In genomic region chr6:70088041-70088440, GRCm38 (mm10) we compare ENCODE assay signal across 23 mouse cellular contexts.
A peak's percentile ranks its signal among the peaks of the same experiment; 100 is the strongest.
DNase-seq lines count a peak whose midpoint lies in the region; ATAC-seq and TF ChIP-seq lines count a peak whose summit lies in the region.
"Had no signal": no experiment of that assay in that cellular context is flagged by ENCODE, and none has a peak within 500 bp of the region (broad histone marks: within the 10 kb centered on the region; RNA-seq: fewer than 3 reads in every experiment).

No protein-coding gene starts in this region.

- H3K9ac ChIP-seq in ES-Bruce4 (ENCODE audit: low read depth, poor library complexity, severe bottlenecking) (peak overlapping the region; percentile 53), ES-E14 (ENCODE audit: insufficient read depth, low read depth, low read length, poor library complexity, severe bottlenecking) (peak overlapping the region; percentile 37; the same call in 1 of the 2 replicates)
- H3K9ac ChIP-seq in forebrain, postnatal 0 days = no peak overlapping the region
- no peak overlapping the region for H3K9ac ChIP-seq in intestine, embryonic 15.5 days
- H3K9ac ChIP-seq: embryonic facial prominence, embryonic 13.5 days; embryonic facial prominence, embryonic 15.5 days; forebrain, embryonic 12.5 days had no signal

- ATAC-seq in forebrain, postnatal 0 days = no peak
- no peak for ATAC-seq in intestine, embryonic 15.5 days
- ATAC-seq: activated CD4-positive, CD25-positive, alpha-beta regulatory T cell, adult 4 months; forebrain, embryonic 14.5 days; forebrain, embryonic 16.5 days had no signal

- H3K27ac ChIP-seq in ES-Bruce4 (ENCODE audit: insufficient read depth, low read length) (no peak overlapping the region), ES-E14 (ENCODE audit: insufficient read depth, low read depth, low read length, poor library complexity, severe bottlenecking) (no peak overlapping the region)
- no peak overlapping the region for H3K27ac ChIP-seq in forebrain, postnatal 0 days (ENCODE audit: low read depth, low read length)
- H3K27ac ChIP-seq in intestine, embryonic 15.5 days = no peak overlapping the region
- H3K27ac ChIP-seq: embryonic facial prominence, embryonic 13.5 days; embryonic facial prominence, embryonic 15.5 days; forebrain, embryonic 10.5 days; forebrain, embryonic 12.5 days had no signal

- in situ Hi-C loops in ES-E14 (cut with MboI; ENCODE audit: low sequenced_read_pairs in 2 of 2, unreplicated experiment in 2 of 2) = no loop called here

- H3K27me3 ChIP-seq in ES-Bruce4 (ENCODE audit: control insufficient read depth, insufficient read depth, low read length, poor library complexity, severe bottlenecking) = no peaks in the 10 kb centered on the region
- no peaks in the 10 kb centered on the region for H3K27me3 ChIP-seq in forebrain, postnatal 0 days (ENCODE audit: insufficient read depth, low read length)
- H3K27me3 ChIP-seq in intestine, embryonic 15.5 days (replicated peaks) = no peaks in the 10 kb centered on the region
- H3K27me3 ChIP-seq: embryonic facial prominence, embryonic 13.5 days; embryonic facial prominence, embryonic 15.5 days; forebrain, embryonic 12.5 days had no signal

- H3K36me3 ChIP-seq in ES-Bruce4 (ENCODE audit: control insufficient read depth, insufficient read depth, low read length, poor library complexity, severe bottlenecking) (no peaks in the 10 kb centered on the region), ES-E14 (ENCODE audit: control insufficient read depth, insufficient read depth, low read length, poor library complexity, severe bottlenecking) (no peaks in the 10 kb centered on the region)
- no peaks in the 10 kb centered on the region for H3K36me3 ChIP-seq in forebrain, postnatal 0 days (ENCODE audit: insufficient read depth)
- H3K36me3 ChIP-seq in intestine, embryonic 15.5 days = no peaks in the 10 kb centered on the region
- H3K36me3 ChIP-seq: embryonic facial prominence, embryonic 13.5 days; embryonic facial prominence, embryonic 15.5 days; forebrain, embryonic 10.5 days; forebrain, embryonic 12.5 days had no signal

- TF ChIP-seq CTCF in ES-Bruce4 (IDR thresholded peaks at IDR 0.05; ENCODE audit: low read depth, low read length) = no peak
- no peak for TF ChIP-seq CTCF in forebrain, postnatal 0 days (IDR thresholded peaks at IDR 0.05; ENCODE audit: low read depth)

- 92% methylated on average over 19 of the region's 19 CpGs for WGBS in forebrain, postnatal 0 days
- 92% methylated on average over 19 of the region's 19 CpGs for WGBS in intestine, embryonic 15.5 days

- H3K4me3 ChIP-seq in ES-Bruce4 (ENCODE audit: low read depth, low read length) = peak overlapping the region; percentile 41
- H3K4me3 ChIP-seq in ES-E14 (ENCODE audit: insufficient read depth in 1 of 2, low read depth in 1 of 2, low read length in 2 of 2, poor library complexity in 1 of 2, severe bottlenecking in 1 of 2) = peak overlapping the region; percentile 33 to 74
- no peak overlapping the region for H3K4me3 ChIP-seq in forebrain, postnatal 0 days (ENCODE audit: low read depth, low read length)
- H3K4me3 ChIP-seq in intestine, embryonic 15.5 days (replicated peaks) = no peak overlapping the region
- H3K4me3 ChIP-seq: embryonic facial prominence, embryonic 13.5 days; embryonic facial prominence, embryonic 15.5 days; erythroblast, embryonic 14.5 days; forebrain, embryonic 10.5 days; forebrain, embryonic 12.5 days had no signal

- H3K4me2 ChIP-seq in forebrain, postnatal 0 days (ENCODE audit: low read depth) = no peak overlapping the region
- no peak overlapping the region for H3K4me2 ChIP-seq in intestine, embryonic 15.5 days (replicated peaks)
- H3K4me2 ChIP-seq: embryonic facial prominence, embryonic 13.5 days; embryonic facial prominence, embryonic 15.5 days; forebrain, embryonic 12.5 days had no signal

- TF ChIP-seq POLR2A in ES-Bruce4 (IDR thresholded peaks at IDR 0.05; ENCODE audit: insufficient read depth, low read length) = no peak

- DNase-seq in ES-E14 (ENCODE audit: low read depth, low spot score) (peak; percentile 31), WW6 (ENCODE audit: low read depth, low spot score) (peak; percentile 26)
- DNase-seq in layer of hippocampus, adult 9-10 months (ENCODE audit: low spot score) = no peak
- DNase-seq in embryo, embryonic 11 days = no peak
- no peak for DNase-seq in forebrain, postnatal 0 days
- DNase-seq: adrenal gland, adult 8-10 months; adrenal gland, postnatal 14 days; adrenal gland, postnatal 36 days; cerebellum, adult 11-12 months; cerebellum, adult 2 months; cerebellum, adult 9-10 months; cerebellum, postnatal 10 days; cerebellum, postnatal 25 days had no signal

- no peak for TF ChIP-seq EP300 in ES-Bruce4 (IDR thresholded peaks at IDR 0.05; ENCODE audit: insufficient read depth, low read depth, low read length)

- no peaks in the 10 kb centered on the region for H3K4me1 ChIP-seq in ES-Bruce4 (ENCODE audit: control insufficient read depth, insufficient read depth, low read length)
- H3K4me1 ChIP-seq in ES-E14 (ENCODE audit: control insufficient read depth in 2 of 2, insufficient read depth in 2 of 2, low read length in 2 of 2, poor library complexity in 1 of 2) = no peaks in the 10 kb centered on the region
- no peaks in the 10 kb centered on the region for H3K4me1 ChIP-seq in forebrain, postnatal 0 days (ENCODE audit: insufficient read depth)
- no peaks in the 10 kb centered on the region for H3K4me1 ChIP-seq in intestine, embryonic 15.5 days (replicated peaks)
- H3K4me1 ChIP-seq: embryonic facial prominence, embryonic 13.5 days; embryonic facial prominence, embryonic 15.5 days; forebrain, embryonic 10.5 days; forebrain, embryonic 12.5 days had no signal

- no peaks in the 10 kb centered on the region for H3K9me3 ChIP-seq in ES-Bruce4 (replicated peaks; ENCODE audit: control insufficient read depth, insufficient read depth, low read length, poor library complexity, severe bottlenecking)
- H3K9me3 ChIP-seq in ES-E14 (ENCODE audit: control insufficient read depth, insufficient read depth, low read depth, low read length) = no peaks in the 10 kb centered on the region
- H3K9me3 ChIP-seq in forebrain, postnatal 0 days (ENCODE audit: low read length) = no peaks in the 10 kb centered on the region
- no peaks in the 10 kb centered on the region for H3K9me3 ChIP-seq in intestine, embryonic 15.5 days
- H3K9me3 ChIP-seq: embryonic facial prominence, embryonic 13.5 days; embryonic facial prominence, embryonic 15.5 days; forebrain, embryonic 10.5 days had no signal

TF ChIP-seq in ES-E14, 5 proteins besides CTCF, POLR2A, EP300 and RAD21:
- TF ChIP-seq CHD2 (IDR thresholded peaks at IDR 0.05; ENCODE audit: low read depth, low read length) (peak; percentile 53; the same call in 1 of the 2 replicates), HCFC1 (IDR thresholded peaks at IDR 0.05; ENCODE audit: borderline replicate concordance, insufficient read depth, low read length) (no peak)
TF ChIP-seq in ES-E14: peak in this region for 1.

Comparison
In these comparisons a context has a peak if more than half of its experiments do, and no peak if none do; other contexts are left out.
1. H3K4me3 ChIP-seq: peak in ES-Bruce4 (single experiment) and ES-E14 (2 of 2); none in forebrain, postnatal 0 days (single experiment) and intestine, embryonic 15.5 days (single experiment).
2. H3K9ac ChIP-seq: peak in ES-Bruce4 (single experiment) and ES-E14 (single experiment); none in forebrain, postnatal 0 days (single experiment) and intestine, embryonic 15.5 days (single experiment).
3. DNase-seq: peak in ES-E14 (single experiment) and WW6 (single experiment); none in layer of hippocampus, adult 9-10 months (single experiment), embryo, embryonic 11 days (single experiment) and forebrain, postnatal 0 days (single experiment).